Mouse (Mus musculus) E14TG2a.4 (cell line): ENCODE data around the gene Sh2d6.

Source experiments
- CTCF ChIP-seq: conservative IDR thresholded peaks from 2 replicates; pipeline ENCODE4 v1.5.1; 2014; ENCODE audit warnings: low read length
- NANOG ChIP-seq: IDR thresholded peaks from 2 replicates; pipeline ENCODE4 v1.6.1; 2014; ENCODE audit warnings: borderline replicate concordance, low read length, mixed read lengths

- TF ChIP-seq CTCF (no peak), NANOG (no peak)
Observed at GRCm38 (mm10) chr6:72479645-72480421, 41.7 kb downstream of the Sh2d6 start.
